Mouse (Mus musculus) frontal cortex, postnatal 25 days (tissue): ENCODE results near the gene Zp2.

Source experiments
- DNase-seq, 2 experiments: peaks; one replicate each; pipeline ENCODE4 v3.0.0; 2022; ENCODE audit warnings: low spot score in 2 of 2

Zp2 gene

GRCm38 (mm10) chr7:120145191-120145590 is at the start of gene Zp2:
TSS of gene Zp2 (minus strand) at chr7:120145291.
- DNase-seq = no peak

GRCm38 (mm10) chr7:120192816-120193215 is 47.7 kb upstream of the Zp2 start:
- no peak for DNase-seq

- DNase-seq = no peak
Observed at GRCm38 (mm10) chr7:120192207-120192606, 47.1 kb upstream of the Zp2 start.

- DNase-seq = no peak
Observed at GRCm38 (mm10) chr7:120190150-120190665, 45.1 kb upstream of the Zp2 start.

- no peak for DNase-seq
Observed at GRCm38 (mm10) chr7:120189369-120190149, 44.5 kb upstream of the Zp2 start.

GRCm38 (mm10) chr7:120188946-120189345 is 43.9 kb upstream of the Zp2 start:
- no peak for DNase-seq

- DNase-seq = no peak
Observed at GRCm38 (mm10) chr7:120182891-120183290, 37.8 kb upstream of the Zp2 start.

GRCm38 (mm10) chr7:120181401-120182230 is 36.5 kb upstream of the Zp2 start:
- DNase-seq = no peak

GRCm38 (mm10) chr7:120180547-120180946 is 35.5 kb upstream of the Zp2 start:
- no peak for DNase-seq

GRCm38 (mm10) chr7:120178935-120179334 is 33.8 kb upstream of the Zp2 start:
- DNase-seq = no peak

- DNase-seq = no peak
Observed at GRCm38 (mm10) chr7:120177611-120178010, 32.5 kb upstream of the Zp2 start.

GRCm38 (mm10) chr7:120174723-120175504 is 29.8 kb upstream of the Zp2 start:
- no peak for DNase-seq

- DNase-seq = no peak
Observed at GRCm38 (mm10) chr7:120173603-120174244, 28.6 kb upstream of the Zp2 start, which contains the start of gene Anks4b. TSS of gene Anks4b (plus strand) at chr7:120173858.

GRCm38 (mm10) chr7:120172188-120172700 is 27.2 kb upstream of the Zp2 start:
- no peak for DNase-seq

GRCm38 (mm10) chr7:120163581-120164251 is 18.6 kb upstream of the Zp2 start:
- DNase-seq = no peak

GRCm38 (mm10) chr7:120158121-120158613 is 13.1 kb upstream of the Zp2 start:
- no peak for DNase-seq

- DNase-seq = no peak
Observed at GRCm38 (mm10) chr7:120157575-120158061, 12.5 kb upstream of the Zp2 start.

GRCm38 (mm10) chr7:120156841-120157409 is 11.8 kb upstream of the Zp2 start:
- no peak for DNase-seq

GRCm38 (mm10) chr7:120150898-120151297 is 5.8 kb upstream of the Zp2 start:
- DNase-seq = no peak

- DNase-seq = no peak
Observed at GRCm38 (mm10) chr7:120150257-120150656, 5.2 kb upstream of the Zp2 start.
